Mouse (Mus musculus): ENCODE data around the gene Aqp6. TPM values are rescaled to one million over a fixed set of nuclear protein-coding genes. Genes with fewer than 3 reads are reported as not detected.

Aqp6 gene
- total and polyA plus RNA-seq, 2 experiments from 2014 or later: 0.26 to 0.50 TPM

GRCm38 (mm10) chr15:99589704-99590103 is 11.5 kb upstream of the Aqp6 start:
- TF ChIP-seq CTCF (IDR thresholded peaks at IDR 0.05; ENCODE audit: low read depth): no peak
- DNase-seq (ENCODE audit: low spot score) (no peak), ATAC-seq (no peak)
- Histone ChIP-seq H3K4me1 (ENCODE audit: insufficient read depth, low read length) (peaks cover 5% of the 10 kb centered on the region; the same call in 1 of the 2 replicates), H3K4me2 (ENCODE audit: low read depth, low read length) (no peak overlapping the region), H3K4me3 (ENCODE audit: low read length) (no peak overlapping the region), H3K9ac (replicated peaks; ENCODE audit: low read length) (no peak overlapping the region), H3K36me3 (ENCODE audit: insufficient read depth, low read length) (no peaks in the 10 kb centered on the region), H3K9me3 (ENCODE audit: low read length) (no peaks in the 10 kb centered on the region), H3K27me3 (ENCODE audit: insufficient read depth, low read length) (peaks cover 76% of the 10 kb centered on the region), H3K27ac (no peak overlapping the region)
- WGBS: 21% methylated on average over 7 of the region's 7 CpGs

GRCm38 (mm10) chr15:99590429-99591084 is 10.6 kb upstream of the Aqp6 start, which contains the start of gene Aqp5:
Gene Aqp5 (plus strand): TSS chr15:99590782.
- ATAC-seq (peak; percentile 75), DNase-seq (ENCODE audit: low spot score) (peak; percentile 50)
- H3K9ac ChIP-seq (replicated peaks; ENCODE audit: low read length): peak within 1 kb of the TSS; percentile 30
- no peaks in the 10 kb centered on the region for H3K36me3 ChIP-seq (ENCODE audit: insufficient read depth, low read length)
- H3K4me2 ChIP-seq (ENCODE audit: low read depth, low read length): peak within 1 kb of the TSS; percentile 59
- TF ChIP-seq CTCF (IDR thresholded peaks at IDR 0.05; ENCODE audit: low read depth): no peak
- WGBS: 1% methylated on average over 59 of the region's 83 CpGs
- H3K27ac ChIP-seq: no peak within 1 kb of the TSS
- no peaks in the 10 kb centered on the region for H3K9me3 ChIP-seq (ENCODE audit: low read length)
- H3K27me3 ChIP-seq (ENCODE audit: insufficient read depth, low read length): peaks cover 69% of the 10 kb centered on the region
- H3K4me3 ChIP-seq (ENCODE audit: low read length): peak within 1 kb of the TSS; percentile 37
- H3K4me1 ChIP-seq (ENCODE audit: insufficient read depth, low read length): no peaks in the 10 kb centered on the region

- DNase-seq (ENCODE audit: low spot score) (no peak), ATAC-seq (no peak)
- no peak overlapping the region for H3K27ac ChIP-seq
- H3K4me3 ChIP-seq (ENCODE audit: low read length): no peak overlapping the region
- no peak overlapping the region for H3K9ac ChIP-seq (replicated peaks; ENCODE audit: low read length)
- 44% methylated on average over 8 of the region's 8 CpGs for WGBS
- TF ChIP-seq CTCF (IDR thresholded peaks at IDR 0.05; ENCODE audit: low read depth): no peak
- H3K36me3 ChIP-seq (ENCODE audit: insufficient read depth, low read length): no peaks in the 10 kb centered on the region
- H3K4me1 ChIP-seq (ENCODE audit: insufficient read depth, low read length): no peaks in the 10 kb centered on the region
- H3K27me3 ChIP-seq (ENCODE audit: insufficient read depth, low read length): peaks cover 57% of the 10 kb centered on the region
- no peaks in the 10 kb centered on the region for H3K9me3 ChIP-seq (ENCODE audit: low read length)
- no peak overlapping the region for H3K4me2 ChIP-seq (ENCODE audit: low read depth, low read length)
These were observed 9.0 kb upstream of the Aqp6 start for GRCm38 (mm10) chr15:99592177-99592576.

GRCm38 (mm10) chr15:99592877-99593276 is 8.3 kb upstream of the Aqp6 start:
- no peak for TF ChIP-seq CTCF (IDR thresholded peaks at IDR 0.05; ENCODE audit: low read depth)
- H3K27me3 ChIP-seq (ENCODE audit: insufficient read depth, low read length): peaks cover 54% of the 10 kb centered on the region
- H3K9ac ChIP-seq (replicated peaks; ENCODE audit: low read length): no peak overlapping the region
- ATAC-seq (no peak), DNase-seq (ENCODE audit: low spot score) (no peak)
- H3K4me3 ChIP-seq (ENCODE audit: low read length): no peak overlapping the region
- H3K27ac ChIP-seq: no peak overlapping the region
- H3K4me1 ChIP-seq (ENCODE audit: insufficient read depth, low read length): no peaks in the 10 kb centered on the region
- no peaks in the 10 kb centered on the region for H3K36me3 ChIP-seq (ENCODE audit: insufficient read depth, low read length)
- no peaks in the 10 kb centered on the region for H3K9me3 ChIP-seq (ENCODE audit: low read length)
- H3K4me2 ChIP-seq (ENCODE audit: low read depth, low read length): no peak overlapping the region
- WGBS: 89% methylated on average over 5 of the region's 5 CpGs

- peaks cover 36% of the 10 kb centered on the region for H3K27me3 ChIP-seq (ENCODE audit: insufficient read depth, low read length)
- no peak for ATAC-seq
- peaks cover 7% of the 10 kb centered on the region; the same call in 1 of the 2 replicates for H3K4me1 ChIP-seq (ENCODE audit: insufficient read depth, low read length)
- no peak overlapping the region for H3K27ac ChIP-seq
- H3K36me3 ChIP-seq (ENCODE audit: insufficient read depth, low read length): no peaks in the 10 kb centered on the region
- no peaks in the 10 kb centered on the region for H3K9me3 ChIP-seq (ENCODE audit: low read length)
- no peak overlapping the region for H3K4me3 ChIP-seq (ENCODE audit: low read length)
- no peak for TF ChIP-seq CTCF (IDR thresholded peaks at IDR 0.05; ENCODE audit: low read depth)
- H3K9ac ChIP-seq (replicated peaks; ENCODE audit: low read length): no peak overlapping the region
- DNase-seq (ENCODE audit: low spot score): no peak
- WGBS: 85% methylated on average over 10 of the region's 10 CpGs
- no peak overlapping the region for H3K4me2 ChIP-seq (ENCODE audit: low read depth, low read length)
These were observed 6.2 kb upstream of the Aqp6 start for GRCm38 (mm10) chr15:99594951-99595350.

- TF ChIP-seq CTCF (IDR thresholded peaks at IDR 0.05; ENCODE audit: low read depth): peak; percentile 92
- peak; percentile 93 for DNase-seq (ENCODE audit: low spot score)
- Histone ChIP-seq H3K4me3 (ENCODE audit: low read length) (no peak overlapping the region), H3K9ac (replicated peaks; ENCODE audit: low read length) (no peak overlapping the region), H3K4me1 (ENCODE audit: insufficient read depth, low read length) (peaks cover 7% of the 10 kb centered on the region; the same call in 1 of the 2 replicates), H3K9me3 (ENCODE audit: low read length) (no peaks in the 10 kb centered on the region), H3K36me3 (ENCODE audit: insufficient read depth, low read length) (no peaks in the 10 kb centered on the region), H3K27ac (no peak overlapping the region), H3K27me3 (ENCODE audit: insufficient read depth, low read length) (peaks cover 24% of the 10 kb centered on the region), H3K4me2 (ENCODE audit: low read depth, low read length) (no peak overlapping the region)
- 1% methylated on average over 7 of the region's 7 CpGs for WGBS
- ATAC-seq: peak; percentile 85
These were observed 5.0 kb upstream of the Aqp6 start for GRCm38 (mm10) chr15:99596056-99596687.

GRCm38 (mm10) chr15:99596841-99597240 is 4.4 kb upstream of the Aqp6 start:
- Histone ChIP-seq H3K4me1 (ENCODE audit: insufficient read depth, low read length) (peaks cover 7% of the 10 kb centered on the region; the same call in 1 of the 2 replicates), H3K9me3 (ENCODE audit: low read length) (no peaks in the 10 kb centered on the region), H3K27ac (no peak overlapping the region), H3K36me3 (ENCODE audit: insufficient read depth, low read length) (no peaks in the 10 kb centered on the region), H3K4me3 (ENCODE audit: low read length) (no peak overlapping the region), H3K4me2 (ENCODE audit: low read depth, low read length) (no peak overlapping the region), H3K27me3 (ENCODE audit: insufficient read depth, low read length) (peaks cover 19% of the 10 kb centered on the region; the same call in 1 of the 2 replicates), H3K9ac (replicated peaks; ENCODE audit: low read length) (no peak overlapping the region)
- ATAC-seq: no peak
- DNase-seq (ENCODE audit: low spot score): no peak
- 62% methylated on average over 7 of the region's 7 CpGs for WGBS
- no peak for TF ChIP-seq CTCF (IDR thresholded peaks at IDR 0.05; ENCODE audit: low read depth)
